Mouse (Mus musculus) neural tube, embryonic 15.5 days (tissue): ENCODE data around the gene Immp2l. TPM values are rescaled to one million over a fixed set of nuclear protein-coding genes. Genes with fewer than 3 reads are reported as not detected.
"Not testable (repeated sequence)": the region's sequence is repeated elsewhere in the genome, so short reads cannot be mapped to it uniquely, and the experiment has no call there.

ENCODE experiments used
- ATAC-seq: fragments of 200-750 bp; cut with Nextera tagmentation; 2 replicates; pipeline ENCODE4 v1.8.0; 2017; ENCODE audit warnings: mild to moderate bottlenecking, moderate TSS enrichment, moderate library complexity; ENCODE audit not compliant: low FRiP score
- H3K27ac ChIP-seq: fragments of 300-500 bp; sonication (generic); replicated peaks from 2 replicates; pipeline ENCODE4 v1.5.1; 2015; ENCODE audit warnings: mild to moderate bottlenecking, inconsistent platforms
- H3K27me3 ChIP-seq: fragments of 300-500 bp; sonication (generic); replicated peaks from 2 replicates; pipeline ENCODE4 v1.6.1; 2015; ENCODE audit warnings: inconsistent platforms
- H3K36me3 ChIP-seq: fragments of 300-500 bp; sonication (generic); 2 replicates; pipeline ENCODE4 v1.6.1; 2015; ENCODE audit warnings: inconsistent platforms
- H3K4me1 ChIP-seq: fragments of 300-500 bp; sonication (generic); 2 replicates; pipeline ENCODE4 v1.6.1; 2015; ENCODE audit warnings: inconsistent platforms
- H3K4me2 ChIP-seq: fragments of 300-500 bp; sonication (generic); 2 replicates; pipeline ENCODE4 v1.6.1; 2015; ENCODE audit warnings: inconsistent platforms, mild to moderate bottlenecking, moderate library complexity
- H3K4me3 ChIP-seq: fragments of 300-500 bp; sonication (generic); replicated peaks from 2 replicates; pipeline ENCODE4 v1.5.1; 2015; ENCODE audit warnings: mild to moderate bottlenecking, inconsistent platforms
- H3K9ac ChIP-seq: fragments of 300-500 bp; sonication (generic); replicated peaks from 2 replicates; pipeline ENCODE4 v1.6.1; 2015; ENCODE audit warnings: mild to moderate bottlenecking, inconsistent platforms
- H3K9me3 ChIP-seq: fragments of 300-500 bp; sonication (generic); replicated peaks from 2 replicates; pipeline ENCODE4 v1.6.1; 2016; ENCODE audit warnings: inconsistent platforms
- WGBS: fragments of 180-500 bp; shearing (Covaris S2); methylation state at CpG from one replicate; pipeline ENCODE4 v1.1.7; 2015; ENCODE audit warnings: mixed read lengths; 5-methylcytosine and 5-hydroxymethylcytosine counted together
- polyA plus RNA-seq: library from polyadenylated mRNA; unstranded; fragments of >200 nt; fragmentation: Nextera tagmentation; extraction: Ambion mirVana; gene quantifications from 2 replicates; pipeline ENCODE4 v1.2.1, GENCODE M21; 2015

Immp2l gene
- 5.8 and 9.5 TPM in 2 replicates for polyA plus RNA-seq

GRCm38 (mm10) chr12:41023511-41024421 is at the start of gene Immp2l:
Gene Immp2l, plus strand, starts transcription at chr12:41024090.
- peak; percentile 96 for ATAC-seq
- Histone ChIP-seq H3K4me3 (peak within 1 kb of the TSS; percentile 77), H3K4me1 (peaks cover 6% of the 10 kb centered on the region), H3K4me2 (peak within 1 kb of the TSS; percentile 67), H3K27me3 (no peaks in the 10 kb centered on the region), H3K9me3 (no peaks in the 10 kb centered on the region), H3K27ac (peak within 1 kb of the TSS; percentile 81), H3K36me3 (no peaks in the 10 kb centered on the region), H3K9ac (peak within 1 kb of the TSS; percentile 77)
- WGBS: 3% methylated on average over 59 of the region's 68 CpGs

- WGBS: 81% methylated on average over 2 of the region's 2 CpGs
- no peaks in the 10 kb centered on the region for H3K36me3 ChIP-seq
- no peaks in the 10 kb centered on the region for H3K4me1 ChIP-seq
- H3K4me2 ChIP-seq: no peak overlapping the region
- H3K27ac ChIP-seq: no peak overlapping the region
- no peak overlapping the region for H3K9ac ChIP-seq
- H3K9me3 ChIP-seq: no peaks in the 10 kb centered on the region
- H3K27me3 ChIP-seq: no peaks in the 10 kb centered on the region
- no peak for ATAC-seq
- H3K4me3 ChIP-seq: no peak overlapping the region
Measured at GRCm38 (mm10) chr12:40978719-40979500, 45.0 kb upstream of the Immp2l start.

DNA sequence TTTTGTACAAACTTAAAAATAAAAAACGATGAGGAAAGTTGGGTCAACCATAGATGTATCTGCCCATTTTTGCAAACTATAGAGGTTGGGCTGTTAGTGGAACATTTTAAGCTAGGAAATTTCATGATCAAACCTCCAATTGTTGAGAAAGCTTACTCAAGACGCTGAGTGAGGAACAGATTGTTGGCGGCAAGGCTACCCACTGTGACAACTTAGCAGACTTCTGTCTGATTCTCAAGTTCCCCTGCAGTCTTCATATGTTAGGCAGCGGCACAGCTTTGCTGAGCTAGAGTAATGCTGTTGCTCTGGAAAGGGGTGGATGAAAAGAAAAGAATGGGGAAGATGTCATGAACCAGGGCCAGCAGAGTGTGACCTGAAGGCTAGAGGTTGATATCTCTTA is 44.2 kb upstream of the Immp2l start:
- Histone ChIP-seq H3K36me3 (no peaks in the 10 kb centered on the region), H3K27ac (no peak overlapping the region), H3K9ac (no peak overlapping the region), H3K9me3 (no peaks in the 10 kb centered on the region), H3K4me2 (no peak overlapping the region), H3K4me3 (no peak overlapping the region), H3K27me3 (no peaks in the 10 kb centered on the region), H3K4me1 (no peaks in the 10 kb centered on the region)
- 82% methylated on average over 4 of the region's 4 CpGs for WGBS
- no peak for ATAC-seq

GRCm38 (mm10) chr12:40980160-40980559 is 43.7 kb upstream of the Immp2l start:
- H3K9me3 ChIP-seq: no peaks in the 10 kb centered on the region
- no peaks in the 10 kb centered on the region for H3K36me3 ChIP-seq
- WGBS: 95% methylated on average over 3 of the region's 3 CpGs
- no peak for ATAC-seq
- H3K4me3 ChIP-seq: no peak overlapping the region
- H3K4me2 ChIP-seq: no peak overlapping the region
- no peak overlapping the region for H3K27ac ChIP-seq
- no peak overlapping the region for H3K9ac ChIP-seq
- H3K27me3 ChIP-seq: no peaks in the 10 kb centered on the region
- H3K4me1 ChIP-seq: no peaks in the 10 kb centered on the region

GRCm38 (mm10) chr12:40983021-40983420 is 40.9 kb upstream of the Immp2l start:
- 69% methylated on average over 1 of the region's 1 CpGs for WGBS
- Histone ChIP-seq H3K27ac (no peak overlapping the region), H3K27me3 (no peaks in the 10 kb centered on the region), H3K4me1 (no peaks in the 10 kb centered on the region), H3K9me3 (no peaks in the 10 kb centered on the region), H3K9ac (no peak overlapping the region), H3K36me3 (no peaks in the 10 kb centered on the region), H3K4me3 (no peak overlapping the region), H3K4me2 (no peak overlapping the region)
- ATAC-seq: no peak

- no peaks in the 10 kb centered on the region for H3K36me3 ChIP-seq
- ATAC-seq: no peak
- 31% methylated on average over 4 of the region's 4 CpGs for WGBS
- H3K9me3 ChIP-seq: no peaks in the 10 kb centered on the region
- H3K9ac ChIP-seq: no peak overlapping the region
- no peak overlapping the region for H3K4me2 ChIP-seq
- H3K4me3 ChIP-seq: no peak overlapping the region
- no peaks in the 10 kb centered on the region for H3K4me1 ChIP-seq
- H3K27ac ChIP-seq: no peak overlapping the region
- H3K27me3 ChIP-seq: no peaks in the 10 kb centered on the region
Measured at GRCm38 (mm10) chr12:40984735-40985134, 39.2 kb upstream of the Immp2l start.

DNA sequence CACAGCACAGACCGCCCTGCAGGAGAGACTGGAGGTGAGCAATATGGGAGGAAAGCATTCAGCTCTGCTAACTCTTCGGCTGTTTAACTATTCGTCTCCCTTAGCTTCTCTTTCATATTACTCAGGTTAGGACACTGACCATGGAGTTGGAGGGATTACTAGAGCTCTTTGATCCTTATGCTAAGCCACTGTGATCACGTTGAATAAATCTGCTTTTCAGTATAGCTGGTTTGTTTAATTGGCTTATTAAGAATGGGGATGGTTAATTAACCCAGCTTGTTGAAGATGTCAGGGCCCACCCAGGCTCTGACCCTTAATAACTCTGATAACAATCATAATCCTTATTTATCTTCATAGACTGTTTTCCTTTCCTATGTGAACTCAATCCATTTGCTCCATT is 38.1 kb upstream of the Immp2l start:
- Histone ChIP-seq H3K9me3 (no peaks in the 10 kb centered on the region), H3K9ac (no peak overlapping the region), H3K27me3 (no peaks in the 10 kb centered on the region), H3K27ac (no peak overlapping the region), H3K4me1 (no peaks in the 10 kb centered on the region), H3K4me2 (no peak overlapping the region), H3K4me3 (no peak overlapping the region), H3K36me3 (no peaks in the 10 kb centered on the region)
- WGBS: 75% methylated on average over 4 of the region's 4 CpGs
- no peak for ATAC-seq

DNA sequence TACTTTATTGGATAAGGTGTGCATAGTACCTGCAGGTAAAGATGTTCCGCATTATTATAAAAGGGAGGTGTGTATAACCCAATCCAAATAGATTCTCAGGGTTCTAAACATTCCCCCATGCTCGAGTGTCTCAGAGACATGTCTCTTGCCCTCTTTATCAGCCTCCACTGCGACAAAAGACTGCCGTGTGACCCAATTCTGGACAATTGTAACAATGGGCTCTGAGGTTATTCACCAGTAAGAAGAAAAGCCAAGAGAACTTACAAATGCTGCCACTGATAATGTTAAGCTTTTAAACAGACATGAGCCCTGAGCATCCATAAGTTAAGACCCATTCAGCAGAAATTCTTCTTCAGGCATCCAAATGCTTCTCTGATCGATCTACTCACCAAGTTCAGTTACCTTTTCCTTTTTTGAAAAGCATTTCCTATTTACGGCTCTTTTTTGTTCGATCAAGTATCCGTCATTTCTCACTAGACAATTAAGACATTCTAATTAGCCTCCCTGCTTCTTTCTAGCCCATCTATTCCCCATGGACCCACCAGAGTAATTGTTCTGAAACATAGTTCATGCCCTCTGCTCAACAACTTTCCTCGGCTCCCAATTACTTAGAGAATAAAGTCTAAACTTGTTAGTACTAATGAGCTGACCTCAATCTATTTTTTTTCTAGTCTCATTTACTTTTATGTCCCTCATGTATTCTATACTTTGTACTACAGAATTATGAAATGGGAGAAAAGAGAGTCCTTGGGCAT is 35.4 kb upstream of the Immp2l start:
- no peak for ATAC-seq
- Histone ChIP-seq H3K36me3 (no peaks in the 10 kb centered on the region), H3K4me1 (no peaks in the 10 kb centered on the region), H3K27me3 (no peaks in the 10 kb centered on the region), H3K27ac (no peak overlapping the region), H3K9me3 (no peaks in the 10 kb centered on the region), H3K9ac (no peak overlapping the region), H3K4me3 (no peak overlapping the region), H3K4me2 (no peak overlapping the region)
- WGBS: 73% methylated on average over 9 of the region's 9 CpGs

GRCm38 (mm10) chr12:40991647-40992046 is 32.2 kb upstream of the Immp2l start:
- 71% methylated on average over 4 of the region's 4 CpGs for WGBS
- Histone ChIP-seq H3K9me3 (no peaks in the 10 kb centered on the region), H3K4me1 (no peaks in the 10 kb centered on the region), H3K36me3 (no peaks in the 10 kb centered on the region), H3K9ac (no peak overlapping the region), H3K27ac (no peak overlapping the region), H3K27me3 (no peaks in the 10 kb centered on the region), H3K4me3 (no peak overlapping the region), H3K4me2 (no peak overlapping the region)
- no peak for ATAC-seq

- not testable (repeated sequence) for H3K4me3 ChIP-seq, H3K27me3 ChIP-seq, ATAC-seq, H3K9me3 ChIP-seq, H3K9ac ChIP-seq, H3K27ac ChIP-seq, H3K4me1 ChIP-seq, H3K36me3 ChIP-seq, H3K4me2 ChIP-seq
- WGBS: 95% methylated on average over 1 of the region's 1 CpGs
Measured at GRCm38 (mm10) chr12:40992237-40992636, 31.7 kb upstream of the Immp2l start.

GRCm38 (mm10) chr12:40994846-40995245 is 29.0 kb upstream of the Immp2l start:
- Histone ChIP-seq H3K27me3 (no peaks in the 10 kb centered on the region), H3K4me3 (no peak overlapping the region), H3K4me2 (no peak overlapping the region), H3K27ac (no peak overlapping the region), H3K4me1 (no peaks in the 10 kb centered on the region), H3K9me3 (no peaks in the 10 kb centered on the region), H3K9ac (no peak overlapping the region), H3K36me3 (no peaks in the 10 kb centered on the region)
- 90% methylated on average over 2 of the region's 2 CpGs for WGBS
- no peak for ATAC-seq
